Mouse (Mus musculus) E14TG2a.4 (cell line): ENCODE measurements around the gene Mrpl47.
"Not testable (repeated sequence)": the region's sequence is repeated elsewhere in the genome, so short reads cannot be mapped to it uniquely, and the experiment has no call there.

Source experiments
- H3K27me3 ChIP-seq: 2 replicates; pipeline ENCODE4 v1.6.1; 2014; ENCODE audit warnings: low read length, control low read depth; ENCODE audit not compliant: insufficient read depth
- H3K36me3 ChIP-seq: 2 replicates; pipeline ENCODE4 v1.6.1; 2014; ENCODE audit warnings: low read length, control low read depth; ENCODE audit not compliant: insufficient read depth
- H3K4me1 ChIP-seq: replicated peaks from 2 replicates; pipeline ENCODE4 v1.6.1; 2014; ENCODE audit warnings: low read depth, low read length, control low read depth
- H3K4me3 ChIP-seq: replicated peaks from 2 replicates; pipeline ENCODE4 v1.5.1; 2014; ENCODE audit warnings: mild to moderate bottlenecking, low read length
- H3K9me3 ChIP-seq: 2 replicates; pipeline ENCODE4 v1.6.1; 2014; ENCODE audit warnings: low read length, control low read depth
- CTCF ChIP-seq: conservative IDR thresholded peaks from 2 replicates; pipeline ENCODE4 v1.5.1; 2014; ENCODE audit warnings: low read length
- NANOG ChIP-seq: IDR thresholded peaks from 2 replicates; pipeline ENCODE4 v1.6.1; 2014; ENCODE audit warnings: borderline replicate concordance, low read length, mixed read lengths
- POU5F1 ChIP-seq: IDR thresholded peaks from 2 replicates; pipeline ENCODE4 v1.6.1; 2014; ENCODE audit warnings: low read length, borderline replicate concordance

The Mrpl47 gene

GRCm38 (mm10) chr3:32713711-32714110 lies 23.7 kb downstream of the Mrpl47 start:
- no peak for TF ChIP-seq POU5F1
- no peak for TF ChIP-seq CTCF
- TF ChIP-seq NANOG = no peak
- Histone ChIP-seq H3K4me1 (peaks cover 38% of the 10 kb centered on the region), H3K27me3 (no peaks in the 10 kb centered on the region), H3K36me3 (peaks cover 85% of the 10 kb centered on the region), H3K4me3 (no peak overlapping the region), H3K9me3 (no peaks in the 10 kb centered on the region)

DNA sequence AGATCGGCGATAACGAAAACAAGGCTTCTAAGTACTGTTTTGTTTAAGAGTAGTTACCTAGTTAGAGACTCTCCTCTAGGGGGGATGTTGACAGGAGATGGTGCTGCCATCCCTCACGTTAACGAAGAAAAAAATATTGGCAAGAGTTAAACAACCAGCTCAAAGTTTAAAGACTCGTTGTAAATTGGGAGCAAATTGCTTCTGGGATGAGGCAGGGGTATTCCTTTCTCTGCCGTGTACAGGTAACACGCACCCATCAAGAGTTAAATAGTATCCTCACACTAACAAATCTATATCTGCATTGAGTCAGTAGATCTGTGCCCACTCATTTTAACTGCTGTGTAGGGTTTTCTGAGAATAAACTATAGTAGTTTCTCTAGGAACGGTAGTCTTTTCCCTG lies 28.0 kb downstream of the Mrpl47 start:
- H3K4me1 ChIP-seq = peaks cover 67% of the 10 kb centered on the region
- H3K27me3 ChIP-seq = no peaks in the 10 kb centered on the region
- H3K9me3 ChIP-seq = peaks cover 4% of the 10 kb centered on the region; the same call in 1 of the 2 replicates
- TF ChIP-seq POU5F1 = no peak
- TF ChIP-seq CTCF = no peak
- TF ChIP-seq NANOG = no peak
- peaks cover 45% of the 10 kb centered on the region for H3K36me3 ChIP-seq
- H3K4me3 ChIP-seq = peak overlapping the region; percentile 100

GRCm38 (mm10) chr3:32708368-32709231 lies 28.8 kb downstream of the Mrpl47 start:
- TF ChIP-seq NANOG = no peak
- TF ChIP-seq CTCF = no peak
- no peak for TF ChIP-seq POU5F1

DNA sequence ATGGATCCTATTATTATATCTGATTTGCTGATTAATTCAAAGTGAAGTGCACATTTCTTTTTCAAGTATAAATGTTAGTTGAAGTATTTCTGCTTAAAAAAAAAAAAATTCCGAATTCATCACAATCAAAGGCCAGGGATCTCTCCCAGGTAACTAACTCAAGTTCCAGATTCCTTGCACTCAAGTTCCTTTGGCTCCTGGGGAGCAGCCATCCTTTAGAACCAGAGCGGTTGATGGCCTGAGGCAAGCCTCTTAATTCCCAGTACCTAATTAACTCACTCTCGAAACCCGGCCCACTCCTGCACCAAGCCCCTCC lies 29.4 kb downstream of the Mrpl47 start:
- H3K9me3 ChIP-seq = peaks cover 14% of the 10 kb centered on the region
- peak overlapping the region; percentile 50 for H3K4me3 ChIP-seq
- H3K36me3 ChIP-seq = peaks cover 31% of the 10 kb centered on the region
- TF ChIP-seq CTCF = no peak
- TF ChIP-seq NANOG = peak; percentile 31; the same call in 1 of the 2 replicates
- no peaks in the 10 kb centered on the region for H3K27me3 ChIP-seq
- peaks cover 63% of the 10 kb centered on the region for H3K4me1 ChIP-seq

More at GRCm38 (mm10) chr3:32708368-32709231, 28.8 kb downstream of the Mrpl47 start:
- H3K27me3 ChIP-seq = no peaks in the 10 kb centered on the region
- H3K4me3 ChIP-seq = peak overlapping the region; percentile 100
- peaks cover 37% of the 10 kb centered on the region for H3K36me3 ChIP-seq
- peaks cover 67% of the 10 kb centered on the region for H3K4me1 ChIP-seq
- peaks cover 10% of the 10 kb centered on the region for H3K9me3 ChIP-seq

DNA sequence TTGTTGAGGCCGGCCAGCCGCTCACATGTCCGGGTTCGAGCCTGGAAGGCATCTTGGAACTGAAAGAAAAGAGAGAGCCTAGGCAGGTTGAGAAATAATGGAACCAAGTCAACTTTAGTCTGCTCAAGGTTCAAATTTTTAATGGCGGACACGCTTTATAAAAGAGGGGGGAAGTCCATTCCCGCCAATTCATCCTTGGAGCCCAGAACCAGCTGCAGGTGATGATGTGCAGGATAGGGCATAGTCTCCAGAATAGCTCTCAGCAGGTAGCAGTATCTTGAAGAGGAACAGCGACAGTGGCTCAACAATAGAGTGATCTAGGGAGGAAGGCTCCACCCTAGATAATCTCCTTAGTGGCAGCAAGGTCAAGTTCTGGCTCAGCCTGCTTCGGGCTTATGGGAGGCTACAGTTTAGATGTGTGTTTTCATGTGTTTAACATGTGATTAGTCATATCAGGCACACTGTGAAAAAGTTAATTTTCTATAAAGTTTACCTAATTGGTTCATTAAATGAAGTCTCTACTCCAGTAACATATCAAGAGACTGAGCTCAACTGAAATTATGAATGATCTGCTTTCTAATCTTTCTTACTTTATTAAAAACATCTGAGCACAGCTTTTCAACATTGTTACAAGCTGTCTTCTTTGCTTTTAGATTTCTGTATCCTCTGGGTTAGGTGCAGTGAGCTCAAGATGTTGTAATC lies 31.6 kb downstream of the Mrpl47 start, which contains the start of gene Actl6a:
Gene Actl6a (plus strand): TSS at position 652 of the 702 bp plus-strand sequence.
- H3K4me1 ChIP-seq = peaks cover 44% of the 10 kb centered on the region
- H3K27me3 ChIP-seq, H3K4me3 ChIP-seq, H3K36me3 ChIP-seq: not testable (repeated sequence)
- peaks cover 27% of the 10 kb centered on the region for H3K9me3 ChIP-seq

GRCm38 (mm10) chr3:32704632-32705031 lies 32.8 kb downstream of the Mrpl47 start:
- not testable (repeated sequence) for H3K4me3 ChIP-seq, H3K27me3 ChIP-seq, H3K36me3 ChIP-seq
- H3K9me3 ChIP-seq = peaks cover 36% of the 10 kb centered on the region
- H3K4me1 ChIP-seq = peaks cover 32% of the 10 kb centered on the region

- H3K36me3 ChIP-seq = not testable (repeated sequence)
These were observed 33.4 kb downstream of the Mrpl47 start for GRCm38 (mm10) chr3:32704021-32704420.

DNA sequence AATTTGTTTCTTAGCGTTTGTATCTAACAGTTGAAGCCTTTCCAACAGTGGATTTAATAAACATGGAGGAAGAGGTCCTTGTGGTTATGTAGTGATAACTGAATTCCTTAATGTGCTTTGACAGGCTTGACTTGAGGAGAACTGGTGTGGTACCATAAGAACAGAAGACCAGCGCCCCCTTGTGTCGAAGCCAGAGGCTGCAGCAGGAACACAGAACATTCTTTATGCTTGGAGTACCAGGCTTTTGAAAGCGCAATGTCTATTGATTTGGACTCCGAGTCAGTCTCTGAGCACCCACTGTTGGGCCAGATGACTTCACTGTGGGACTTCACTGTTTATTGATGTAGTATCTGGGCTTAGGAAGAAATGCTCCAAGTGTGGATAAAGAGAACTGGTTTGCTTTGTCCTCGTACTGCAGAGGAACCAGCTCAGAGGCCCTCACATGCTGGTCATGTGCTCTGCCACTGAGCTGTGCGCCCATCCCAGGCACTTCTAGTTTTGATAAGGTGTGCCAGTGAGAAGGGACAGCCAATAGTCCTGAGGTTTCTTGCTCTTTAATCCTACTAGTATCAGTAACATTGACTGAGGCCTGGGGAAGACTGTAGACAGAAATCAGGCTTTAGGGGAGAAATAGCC lies 39.1 kb downstream of the Mrpl47 start:
- Histone ChIP-seq H3K9me3 (peaks cover 35% of the 10 kb centered on the region), H3K27me3 (no peaks in the 10 kb centered on the region), H3K4me3 (no peak overlapping the region), H3K36me3 (no peaks in the 10 kb centered on the region), H3K4me1 (peaks cover 6% of the 10 kb centered on the region)
- no peak for TF ChIP-seq NANOG
- TF ChIP-seq CTCF = peak; percentile 86

More at GRCm38 (mm10) chr3:32704021-32704420, 33.4 kb downstream of the Mrpl47 start:
- Histone ChIP-seq H3K9me3 (peaks cover 42% of the 10 kb centered on the region), H3K4me1 (peaks cover 29% of the 10 kb centered on the region)
- not testable (repeated sequence) for H3K27me3 ChIP-seq, H3K4me3 ChIP-seq

- peaks cover 6% of the 10 kb centered on the region for H3K4me1 ChIP-seq
- H3K9me3 ChIP-seq = peaks cover 18% of the 10 kb centered on the region
- no peak overlapping the region for H3K4me3 ChIP-seq
- no peaks in the 10 kb centered on the region for H3K27me3 ChIP-seq
- TF ChIP-seq POU5F1 (no peak), NANOG (no peak), CTCF (no peak)
- H3K36me3 ChIP-seq = no peaks in the 10 kb centered on the region
These were observed 41.8 kb downstream of the Mrpl47 start for GRCm38 (mm10) chr3:32695583-32695980.
